Mouse (Mus musculus) c-Kit-positive CD71-positive TER-119-negative erythroid progenitor cells, embryonic 14.5 days (primary cell): ENCODE results near the gene Rpa2.
"Not testable (repeated sequence)": the region's sequence is repeated elsewhere in the genome, so short reads cannot be mapped to it uniquely, and the experiment has no call there.

Experiments
- DNase-seq: peaks from one replicate; pipeline ENCODE4 v3.0.0-alpha.2; 2013; ENCODE audit warnings: low read depth

The Rpa2 gene

GRCm38 (mm10) chr4:132762602-132763001 is 5.5 kb upstream of the Rpa2 start:
- DNase-seq: no peak

- not testable (repeated sequence) for DNase-seq
Measured at GRCm38 (mm10) chr4:132763125-132763524, 5.0 kb upstream of the Rpa2 start.

- DNase-seq: no peak
Measured at GRCm38 (mm10) chr4:132771776-132772175, 3.6 kb downstream of the Rpa2 start.

GRCm38 (mm10) chr4:132774905-132775304 is 6.8 kb downstream of the Rpa2 start:
- DNase-seq: no peak

GRCm38 (mm10) chr4:132776764-132777163 is 8.6 kb downstream of the Rpa2 start:
- DNase-seq: peak; percentile 62

GRCm38 (mm10) chr4:132778562-132779201 is 10.6 kb downstream of the Rpa2 start:
- no peak for DNase-seq

GRCm38 (mm10) chr4:132780288-132780687 is 12.2 kb downstream of the Rpa2 start:
- DNase-seq: no peak

GRCm38 (mm10) chr4:132783732-132784131 is 15.6 kb downstream of the Rpa2 start:
- no peak for DNase-seq

GRCm38 (mm10) chr4:132785228-132785627 is 17.1 kb downstream of the Rpa2 start:
- no peak for DNase-seq

- no peak for DNase-seq
Measured at GRCm38 (mm10) chr4:132789731-132790130, 21.6 kb downstream of the Rpa2 start.

- DNase-seq: not testable (repeated sequence)
Measured at GRCm38 (mm10) chr4:132793322-132794004, 25.3 kb downstream of the Rpa2 start.

GRCm38 (mm10) chr4:132794028-132794427 is 25.9 kb downstream of the Rpa2 start:
- no peak for DNase-seq

- DNase-seq: no peak
Measured at GRCm38 (mm10) chr4:132794760-132795159, 26.6 kb downstream of the Rpa2 start.

- DNase-seq: no peak
Measured at GRCm38 (mm10) chr4:132795171-132795570, 27.0 kb downstream of the Rpa2 start.

- DNase-seq: peak; percentile 69
Measured at GRCm38 (mm10) chr4:132796196-132796886, 28.2 kb downstream of the Rpa2 start, which contains the start of gene Themis2. TSS of gene Themis2 (minus strand) at chr4:132796387.

GRCm38 (mm10) chr4:132797461-132797860 is 29.3 kb downstream of the Rpa2 start:
- no peak for DNase-seq

GRCm38 (mm10) chr4:132798028-132798427 is 29.9 kb downstream of the Rpa2 start:
- DNase-seq: no peak

- DNase-seq: not testable (repeated sequence)
Measured at GRCm38 (mm10) chr4:132798666-132799065, 30.5 kb downstream of the Rpa2 start.

GRCm38 (mm10) chr4:132799845-132800244 is 31.7 kb downstream of the Rpa2 start:
- no peak for DNase-seq

- no peak for DNase-seq
Measured at GRCm38 (mm10) chr4:132801176-132802077, 33.3 kb downstream of the Rpa2 start.

GRCm38 (mm10) chr4:132802171-132802637 is 34.1 kb downstream of the Rpa2 start:
- no peak for DNase-seq

GRCm38 (mm10) chr4:132803212-132803611 is 35.1 kb downstream of the Rpa2 start:
- DNase-seq: no peak
